Mouse (Mus musculus) thymus, adult 2 months (tissue): ENCODE measurements around the gene Dnajc28.

Source experiments
- CTCF ChIP-seq: fragments of 200-500 bp; IDR thresholded peaks from 2 replicates; pipeline ENCODE4 v1.5.1; 2012; ENCODE audit warnings: mild to moderate bottlenecking, control low read depth, low read length, moderate library complexity, borderline replicate concordance; ENCODE audit not compliant: control insufficient read depth, poor library complexity, insufficient read depth; ENCODE audit errors: extremely low read depth
- POLR2A ChIP-seq: fragments of 200-500 bp; IDR thresholded peaks from 2 replicates; pipeline ENCODE4 v1.6.1; 2012; ENCODE audit warnings: mild to moderate bottlenecking, low read length, control low read depth, moderate library complexity; ENCODE audit not compliant: control insufficient read depth, poor library complexity, insufficient read depth; ENCODE audit errors: extremely low read depth

GRCm38 (mm10) chr16:91605156-91605555, 13.7 kb downstream of the Dnajc28 start:
- TF ChIP-seq POLR2A (no peak), CTCF (no peak)
